Mouse (Mus musculus): ENCODE results near the gene Ntn4. TPM values are rescaled to one million over a fixed set of nuclear protein-coding genes. Genes with fewer than 3 reads are reported as not detected.

Ntn4 gene
- total RNA-seq, 4 experiments from 2014 or later = 8.1 to 9.6 (median 9.0) TPM

DNA sequence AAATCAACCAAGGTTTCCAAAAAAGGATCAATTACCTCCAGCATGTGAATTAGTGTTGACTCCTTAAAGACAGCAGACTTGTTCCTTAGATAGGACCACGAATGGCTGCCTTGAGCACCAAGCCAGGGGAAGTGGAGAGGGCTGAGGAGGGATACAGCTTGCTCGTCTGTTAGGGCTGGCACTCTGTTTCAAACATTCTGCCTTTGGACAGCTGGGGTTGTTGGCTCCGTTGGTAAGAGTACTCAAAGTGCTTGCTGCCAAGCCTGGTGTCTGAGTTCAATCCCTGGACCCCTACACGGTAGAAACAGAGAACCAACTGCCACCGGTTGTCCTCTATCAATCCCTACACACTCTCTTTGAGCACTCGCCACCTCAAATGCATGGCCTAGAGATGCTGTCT lies 90.0 kb downstream of the Ntn4 start:
- DNase-seq (ENCODE audit: low spot score in 2 of 2) = no peak

DNA sequence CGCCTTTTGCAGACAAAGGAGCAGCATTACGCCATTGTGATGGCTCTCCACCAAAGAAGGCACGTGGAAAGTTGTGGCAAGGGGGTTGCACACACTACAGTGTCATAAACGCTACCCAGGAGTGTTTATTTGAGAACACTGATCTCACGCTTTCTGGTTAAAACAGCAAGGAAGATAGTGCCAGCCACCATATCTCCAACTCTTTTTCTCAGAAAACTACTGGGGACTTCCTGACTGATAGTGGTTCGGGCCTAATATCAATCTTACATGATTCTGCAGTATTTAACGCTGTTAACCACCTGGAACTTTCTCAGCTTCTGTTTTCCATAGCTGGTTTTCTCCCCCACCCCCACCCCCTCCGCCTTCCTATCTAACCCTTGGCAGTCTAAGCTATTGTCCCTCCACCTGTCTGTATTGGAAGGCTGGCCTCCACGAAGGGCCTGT lies 90.8 kb downstream of the Ntn4 start:
- no peak for DNase-seq (ENCODE audit: low spot score in 2 of 2)

DNA sequence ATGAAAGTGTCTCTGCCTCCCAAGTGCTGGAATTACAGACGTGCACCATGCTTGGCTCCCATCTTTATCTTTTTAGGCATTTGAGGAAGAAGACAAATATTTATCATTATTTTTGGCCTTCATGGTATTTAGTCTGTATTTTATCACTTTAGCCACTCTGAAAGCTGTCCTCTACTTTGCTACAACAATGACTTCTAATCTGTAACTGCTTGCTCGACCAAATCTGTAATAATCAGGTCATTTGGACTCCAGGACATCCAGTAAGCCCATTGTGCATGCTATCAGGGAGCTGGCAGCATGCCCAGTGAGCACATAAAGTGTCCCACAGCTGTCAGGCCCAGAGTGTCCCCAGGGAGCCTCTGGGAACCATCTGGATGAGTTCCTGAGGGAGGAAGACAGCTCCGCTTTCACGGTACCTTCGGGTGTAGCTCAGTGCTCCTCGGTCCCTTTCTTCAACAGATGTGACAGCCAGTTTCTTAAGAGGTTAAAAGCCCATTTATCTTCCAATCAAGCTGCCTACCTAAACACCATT lies 95.7 kb downstream of the Ntn4 start:
- DNase-seq (ENCODE audit: low spot score in 2 of 2) = no peak

DNA sequence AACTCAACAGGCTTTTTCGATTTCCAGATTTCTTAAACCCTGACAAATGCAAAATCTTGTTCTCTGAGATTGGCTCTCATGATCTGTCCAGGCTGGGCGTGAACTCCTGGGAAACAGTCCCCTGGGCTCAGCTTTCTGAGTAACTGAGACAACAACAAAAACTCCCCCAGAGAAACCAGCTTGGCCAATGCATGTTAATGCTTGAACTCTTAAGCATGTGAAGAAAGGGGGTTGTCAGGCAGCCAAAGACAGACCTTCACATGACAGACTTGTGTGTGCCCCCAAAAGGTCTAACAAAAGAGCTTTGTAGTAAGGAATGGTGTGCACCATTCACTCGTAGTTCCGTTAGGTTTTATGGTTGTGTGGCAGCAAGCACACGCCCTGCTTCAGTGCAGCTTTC lies 96.6 kb downstream of the Ntn4 start:
- DNase-seq (ENCODE audit: low spot score in 2 of 2) = no peak

GRCm38 (mm10) chr10:93741446-93742096 lies 101.1 kb downstream of the Ntn4 start:
- DNase-seq (ENCODE audit: low spot score in 2 of 2) = no peak

DNA sequence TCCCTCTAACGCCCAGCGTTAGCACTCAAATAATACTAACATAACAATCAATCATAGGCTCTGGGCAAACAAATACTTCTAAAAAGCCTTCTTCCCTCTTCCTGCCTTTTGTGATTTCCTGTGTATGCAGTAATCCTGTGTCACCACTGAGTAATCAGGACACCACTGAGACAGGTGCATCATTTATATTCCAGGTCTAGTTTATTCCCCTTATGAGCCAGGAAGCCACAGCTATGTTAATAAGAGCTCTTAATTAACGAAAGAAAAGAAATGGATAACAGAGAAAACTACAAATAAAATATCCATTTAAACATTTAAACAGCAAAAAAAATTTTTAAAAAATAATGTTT lies 101.6 kb downstream of the Ntn4 start:
- no peak for DNase-seq (ENCODE audit: low spot score in 2 of 2)

DNA sequence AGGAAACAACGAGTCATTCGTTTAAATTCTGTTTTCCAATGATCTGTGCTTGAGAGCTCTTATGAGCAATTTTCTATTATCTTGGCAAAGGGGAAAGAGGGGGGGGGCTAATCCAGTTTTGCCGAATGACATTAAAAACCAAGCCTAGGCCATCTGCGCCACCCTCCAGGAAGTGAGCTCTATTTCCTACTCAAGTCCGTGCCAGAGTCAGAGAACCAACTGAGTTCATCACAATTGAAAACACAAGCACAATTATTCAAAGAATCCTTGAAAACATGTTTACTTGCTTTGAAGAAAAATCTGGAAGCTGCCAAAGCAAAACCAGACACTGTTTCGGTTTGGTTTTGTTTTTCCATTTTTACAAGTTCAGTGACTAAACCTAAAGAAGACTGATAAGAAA lies 102.1 kb downstream of the Ntn4 start:
- no peak for DNase-seq (ENCODE audit: low spot score in 2 of 2)

DNA sequence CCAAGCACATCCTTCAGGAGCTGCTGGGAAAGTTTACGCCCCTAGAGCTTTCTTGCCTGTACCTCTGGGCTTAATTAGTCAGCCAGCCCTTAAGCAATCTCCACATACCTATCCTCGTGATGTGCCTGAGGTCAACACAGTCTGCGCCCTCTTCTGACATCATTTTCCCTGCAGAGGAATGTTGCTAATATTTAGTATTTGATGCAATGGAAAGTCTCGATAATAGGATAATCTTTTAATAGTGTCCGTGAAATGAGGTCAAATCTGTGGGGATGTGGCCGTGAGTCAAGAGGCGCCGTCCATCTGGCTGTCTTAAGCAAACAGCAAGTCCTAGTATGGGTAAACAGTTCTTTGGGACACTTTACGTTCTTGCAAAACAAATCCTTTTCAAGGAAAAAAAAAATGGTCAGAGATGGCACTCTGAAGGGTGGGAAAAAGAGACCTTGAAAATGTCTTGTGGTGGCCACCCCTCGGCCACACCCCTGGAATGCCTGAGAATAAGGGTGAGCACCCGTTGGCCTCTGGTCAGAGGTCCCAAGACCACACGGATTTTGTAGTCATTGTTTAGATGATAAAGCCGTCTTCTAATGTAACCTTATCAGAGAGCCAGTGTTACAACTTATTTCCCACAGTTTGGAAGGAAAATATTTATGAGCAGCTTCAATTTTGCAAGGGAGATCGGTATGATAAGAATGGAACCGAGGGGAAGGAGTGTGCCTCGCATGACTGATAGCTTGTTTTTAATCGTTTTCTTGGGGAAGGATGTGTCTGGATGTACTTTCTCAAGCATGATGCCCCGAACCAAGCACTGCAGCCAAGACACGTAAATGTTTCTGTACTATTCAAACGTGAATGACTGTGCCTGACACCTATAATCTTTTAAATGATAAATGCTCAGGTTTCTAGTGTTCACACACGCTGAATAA lies 109.0 kb downstream of the Ntn4 start:
- no peak for DNase-seq (ENCODE audit: low spot score in 2 of 2)

- DNase-seq (ENCODE audit: low spot score in 2 of 2) = no peak
Observed at GRCm38 (mm10) chr10:93751302-93751701, 110.8 kb downstream of the Ntn4 start.

DNA sequence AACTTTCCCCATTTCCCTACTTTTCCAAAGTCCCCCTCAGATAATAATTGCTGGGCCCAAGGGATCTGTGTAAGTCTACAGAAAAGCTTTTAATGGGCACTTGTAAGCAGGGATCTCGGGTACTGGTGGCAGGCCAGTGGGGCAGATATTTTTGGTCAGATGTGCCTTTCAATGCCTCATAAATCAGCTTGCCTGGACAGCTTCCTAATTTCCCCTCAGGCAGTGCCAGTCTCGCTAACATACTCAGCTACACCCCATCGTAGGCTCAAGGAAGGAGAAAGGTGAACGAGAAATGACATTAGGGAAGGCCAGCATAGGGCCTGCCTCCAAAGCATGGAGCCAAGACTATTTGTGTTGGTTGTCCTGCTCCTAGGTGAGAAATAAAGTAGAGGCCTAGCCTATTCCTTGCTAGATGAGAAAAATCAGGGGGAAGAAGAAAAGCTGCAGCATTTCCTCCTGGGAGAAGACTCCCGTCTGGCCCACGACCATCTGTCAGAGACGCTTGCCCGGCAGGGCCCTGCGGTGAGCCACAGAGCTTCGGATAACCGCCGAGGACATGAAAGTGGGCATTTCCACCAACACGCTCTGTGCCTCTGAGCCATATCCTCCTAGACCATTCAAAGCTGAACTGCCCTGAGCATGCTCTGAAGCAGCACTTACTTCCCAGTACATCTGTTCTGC lies 113.4 kb downstream of the Ntn4 start:
- no peak for DNase-seq (ENCODE audit: low spot score in 2 of 2)

GRCm38 (mm10) chr10:93756211-93756610 lies 115.7 kb downstream of the Ntn4 start:
- DNase-seq (ENCODE audit: low spot score in 2 of 2) = no peak

DNA sequence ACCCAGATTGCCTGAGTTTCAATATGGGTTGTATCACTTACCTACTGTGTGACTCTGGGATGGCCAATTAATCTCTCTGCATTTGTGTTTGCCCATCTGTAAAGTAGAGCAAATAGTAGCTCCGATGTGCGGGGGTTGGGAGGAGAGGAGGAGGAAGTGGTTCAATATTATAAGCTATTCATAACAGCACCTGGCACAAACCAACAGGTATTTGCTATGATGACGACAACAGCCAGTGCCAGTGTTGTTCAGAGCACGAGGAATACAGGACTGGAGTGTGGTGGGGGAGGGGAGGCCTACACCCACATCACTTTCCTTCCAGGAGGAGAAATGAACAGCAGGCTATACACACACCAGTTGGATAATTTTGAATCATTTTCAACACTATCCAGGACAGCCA lies 119.2 kb downstream of the Ntn4 start:
- peak in 1 of 2 experiments; percentile 76 for DNase-seq (ENCODE audit: low spot score in 2 of 2)

DNA sequence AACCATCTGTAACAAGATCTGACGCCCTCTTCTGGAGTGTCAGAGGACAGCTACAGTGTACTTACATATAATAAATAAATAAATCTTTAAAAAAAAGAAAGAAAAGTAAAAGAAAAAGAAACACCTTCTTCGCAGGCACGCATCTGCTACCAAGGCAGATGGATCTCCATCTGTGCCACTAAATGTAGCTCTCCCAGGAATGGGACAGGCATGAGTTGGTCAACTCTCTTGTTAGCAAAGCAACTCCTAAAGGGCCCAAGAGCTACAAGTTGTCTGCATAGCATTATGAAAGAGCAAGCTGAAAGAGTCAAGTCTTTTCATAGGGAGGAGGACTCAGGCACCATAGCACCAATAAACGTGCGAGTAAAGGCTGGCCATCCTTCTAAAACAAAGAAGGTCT lies 119.9 kb downstream of the Ntn4 start:
- peak in 1 of 2 experiments; percentile 36 for DNase-seq (ENCODE audit: low spot score in 2 of 2)

- no peak for DNase-seq (ENCODE audit: low spot score in 2 of 2)
Observed at GRCm38 (mm10) chr10:93763074-93763473, 122.6 kb downstream of the Ntn4 start.

DNA sequence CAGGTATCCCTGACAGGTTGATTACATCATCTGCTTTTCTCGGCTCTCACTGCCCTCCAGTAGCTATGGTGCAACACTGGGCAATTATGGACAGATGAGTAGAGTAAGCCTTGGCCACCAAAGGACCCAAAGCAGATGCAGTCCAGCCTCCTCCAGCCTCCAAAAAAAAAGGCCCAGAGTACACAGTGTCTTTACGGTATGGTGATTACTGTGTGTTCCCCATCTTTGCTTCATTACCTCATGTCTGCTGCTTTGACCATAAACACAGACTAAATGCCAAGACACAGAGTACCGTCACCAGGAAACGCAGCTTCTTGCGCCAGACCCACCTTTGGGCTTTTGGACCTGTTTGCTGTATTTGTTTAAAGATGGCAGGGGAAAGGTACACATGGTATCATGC lies 125.7 kb downstream of the Ntn4 start:
- DNase-seq (ENCODE audit: low spot score in 2 of 2) = no peak

- no peak for DNase-seq (ENCODE audit: low spot score in 2 of 2)
Observed at GRCm38 (mm10) chr10:93767245-93767644, 126.8 kb downstream of the Ntn4 start.

GRCm38 (mm10) chr10:93768222-93768621 lies 127.7 kb downstream of the Ntn4 start:
- DNase-seq (ENCODE audit: low spot score in 2 of 2) = no peak

GRCm38 (mm10) chr10:93771931-93772465 lies 131.5 kb downstream of the Ntn4 start:
- peak; percentile 34 to 69 for DNase-seq (ENCODE audit: low spot score in 2 of 2)

DNA sequence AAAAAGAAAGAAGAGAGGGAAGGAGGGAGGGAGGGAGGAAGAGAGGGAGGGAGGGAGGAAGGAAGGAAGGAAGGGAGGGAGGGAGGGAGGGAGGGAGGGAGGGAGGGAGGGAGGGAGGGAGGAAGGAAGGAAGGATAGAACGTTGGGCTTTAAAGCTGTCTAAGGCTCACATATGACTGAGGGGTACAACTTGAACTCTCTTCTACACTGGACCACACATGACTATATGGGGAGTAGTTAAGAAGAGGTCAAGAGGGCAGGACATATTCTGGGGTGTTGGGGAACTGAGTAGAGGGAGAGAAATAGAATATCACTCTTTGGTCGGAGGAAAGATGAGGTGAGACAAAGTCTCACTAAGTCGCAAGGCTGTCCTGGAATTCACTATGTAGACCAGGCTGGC lies 132.0 kb downstream of the Ntn4 start:
- DNase-seq (ENCODE audit: low spot score in 2 of 2) = no peak

GRCm38 (mm10) chr10:93776731-93777151 lies 136.3 kb downstream of the Ntn4 start:
- DNase-seq (ENCODE audit: low spot score in 2 of 2) = no peak

DNA sequence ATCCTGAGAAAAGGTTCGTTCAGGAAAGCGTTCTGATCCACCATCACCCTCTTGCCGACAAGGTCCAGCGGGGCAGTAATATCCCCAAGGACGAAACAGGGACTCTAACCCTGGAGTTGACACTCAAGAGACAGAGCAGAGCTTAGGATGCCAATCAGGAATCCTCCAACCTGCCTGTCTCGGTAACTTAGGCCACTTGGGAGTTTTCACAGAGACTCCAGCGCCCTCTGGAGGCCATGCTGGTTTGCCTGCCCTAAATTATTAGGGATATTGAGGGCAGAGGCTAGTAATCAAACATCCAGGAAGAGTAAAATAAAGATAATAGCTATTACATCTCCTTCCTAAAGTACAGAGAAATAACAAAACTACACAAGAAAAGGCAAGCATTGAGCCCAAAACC lies 136.9 kb downstream of the Ntn4 start:
- DNase-seq (ENCODE audit: low spot score in 2 of 2) = peak in 1 of 2 experiments; percentile 49

Data from left cerebral cortex, adult 8-10 months (tissue).